Mouse (Mus musculus) thymus, adult 2 months (tissue): ENCODE results near the gene Pimreg. TPM values are rescaled to one million over a fixed set of nuclear protein-coding genes. Genes with fewer than 3 reads are reported as not detected.

Source experiments
- DNase-seq: peaks from one replicate; pipeline ENCODE4 v3.0.0; 2021
- H3K27ac ChIP-seq: fragments of 200-500 bp; 2 replicates; pipeline ENCODE4 v1.5.1; 2012; ENCODE audit warnings: low read length, control low read depth; ENCODE audit not compliant: control insufficient read depth, insufficient read depth
- H3K27me3 ChIP-seq: fragments of 200-500 bp; 2 replicates; pipeline ENCODE4 v1.6.1; 2012; ENCODE audit warnings: mild to moderate bottlenecking, low read length, moderate library complexity, mixed read lengths; ENCODE audit not compliant: control insufficient read depth, insufficient read depth
- H3K36me3 ChIP-seq: fragments of 200-500 bp; 2 replicates; pipeline ENCODE4 v1.6.1; 2012; ENCODE audit warnings: mild to moderate bottlenecking, low read length, moderate library complexity; ENCODE audit not compliant: control insufficient read depth, insufficient read depth
- H3K4me1 ChIP-seq: fragments of 200-500 bp; replicated peaks from 2 replicates; pipeline ENCODE4 v1.6.1; 2012; ENCODE audit warnings: low read length; ENCODE audit not compliant: control insufficient read depth, insufficient read depth
- H3K4me3 ChIP-seq: fragments of 200-500 bp; 2 replicates; pipeline ENCODE4 v1.5.1; 2012; ENCODE audit warnings: mild to moderate bottlenecking, low read length, control low read depth, moderate library complexity; ENCODE audit not compliant: control insufficient read depth, insufficient read depth
- CTCF ChIP-seq: fragments of 200-500 bp; IDR thresholded peaks from 2 replicates; pipeline ENCODE4 v1.5.1; 2012; ENCODE audit warnings: mild to moderate bottlenecking, control low read depth, low read length, moderate library complexity, borderline replicate concordance; ENCODE audit not compliant: control insufficient read depth, poor library complexity, insufficient read depth; ENCODE audit errors: extremely low read depth
- POLR2A ChIP-seq: fragments of 200-500 bp; IDR thresholded peaks from 2 replicates; pipeline ENCODE4 v1.6.1; 2012; ENCODE audit warnings: mild to moderate bottlenecking, low read length, control low read depth, moderate library complexity; ENCODE audit not compliant: control insufficient read depth, poor library complexity, insufficient read depth; ENCODE audit errors: extremely low read depth
- WGBS: fragments of 180-500 bp; shearing (Covaris S2); methylation state at CpG from one replicate; pipeline ENCODE4 v1.1.7; 2018; 5-methylcytosine and 5-hydroxymethylcytosine counted together
- polyA plus RNA-seq: library from polyadenylated mRNA; depleted of rRNA; stranded (reverse); fragments of >200 nt; gene quantifications from 2 replicates; pipeline ENCODE4 v1.2.3, GENCODE M21; 2012; rRNA removed

The Pimreg gene
- polyA plus RNA-seq, 1 experiment = 40.8 TPM

GRCm38 (mm10) chr11:72086251-72087046 lies 44.6 kb downstream of the Pimreg start:
- Histone ChIP-seq H3K36me3 (no peaks in the 10 kb centered on the region), H3K27me3 (no peaks in the 10 kb centered on the region), H3K4me1 (no peaks in the 10 kb centered on the region), H3K27ac (no peak overlapping the region), H3K4me3 (no peak overlapping the region)
- no peak for DNase-seq
- WGBS = 30% methylated on average over 11 of the region's 11 CpGs
- no peak for TF ChIP-seq POLR2A
- TF ChIP-seq CTCF = no peak

- DNase-seq = no peak
- Histone ChIP-seq H3K36me3 (no peaks in the 10 kb centered on the region), H3K4me3 (no peak overlapping the region), H3K27me3 (no peaks in the 10 kb centered on the region), H3K4me1 (no peaks in the 10 kb centered on the region), H3K27ac (no peak overlapping the region)
- WGBS = 83% methylated on average over 8 of the region's 8 CpGs
- TF ChIP-seq CTCF (no peak), POLR2A (no peak)
Observed at GRCm38 (mm10) chr11:72092390-72092789, 50.6 kb downstream of the Pimreg start.

- 87% methylated on average over 7 of the region's 7 CpGs for WGBS
- no peak for TF ChIP-seq POLR2A
- TF ChIP-seq CTCF = no peak
Observed at GRCm38 (mm10) chr11:72094442-72094841, 52.6 kb downstream of the Pimreg start.

GRCm38 (mm10) chr11:72095994-72096393 lies 54.2 kb downstream of the Pimreg start:
- TF ChIP-seq POLR2A (no peak), CTCF (no peak)
- Histone ChIP-seq H3K4me3 (no peak overlapping the region), H3K36me3 (no peaks in the 10 kb centered on the region), H3K27ac (no peak overlapping the region), H3K4me1 (no peaks in the 10 kb centered on the region), H3K27me3 (no peaks in the 10 kb centered on the region)
- no peak for DNase-seq
- 73% methylated on average over 3 of the region's 3 CpGs for WGBS

More at GRCm38 (mm10) chr11:72094442-72094841, 52.6 kb downstream of the Pimreg start:
- H3K36me3 ChIP-seq = no peaks in the 10 kb centered on the region
- no peak overlapping the region for H3K4me3 ChIP-seq
- H3K27ac ChIP-seq = no peak overlapping the region
- H3K4me1 ChIP-seq = no peaks in the 10 kb centered on the region
- H3K27me3 ChIP-seq = no peaks in the 10 kb centered on the region
- DNase-seq = no peak

Other genes with a start within 250 kb of the Pimreg start
- 0.54 and 0.89 TPM in 2 replicates for gene Aipl1, start 4.5 kb upstream of the Pimreg start, polyA plus RNA-seq
- gene Pitpnm3, start 93.7 kb downstream of the Pimreg start, polyA plus RNA-seq = 0.92 and 1.1 TPM in 2 replicates
- 0.24 and 0.70 TPM in 2 replicates for gene Gm43951, start 164.8 kb downstream of the Pimreg start, polyA plus RNA-seq
- gene 4933427D14Rik, start 165.4 kb downstream of the Pimreg start, polyA plus RNA-seq = 12.0 and 12.6 TPM in 2 replicates
- 36.3 and 44.9 TPM in 2 replicates for gene Txndc17, start 165.5 kb downstream of the Pimreg start, polyA plus RNA-seq
- gene Med31, start 173.6 kb downstream of the Pimreg start, polyA plus RNA-seq = 7.2 and 10.4 TPM in 2 replicates
- gene Slc13a5, start 225.2 kb downstream of the Pimreg start, polyA plus RNA-seq = 0.04 and 0.10 TPM in 2 replicates